Mouse (Mus musculus): Measurements from ENCODE around the gene Ror1.

DNA sequence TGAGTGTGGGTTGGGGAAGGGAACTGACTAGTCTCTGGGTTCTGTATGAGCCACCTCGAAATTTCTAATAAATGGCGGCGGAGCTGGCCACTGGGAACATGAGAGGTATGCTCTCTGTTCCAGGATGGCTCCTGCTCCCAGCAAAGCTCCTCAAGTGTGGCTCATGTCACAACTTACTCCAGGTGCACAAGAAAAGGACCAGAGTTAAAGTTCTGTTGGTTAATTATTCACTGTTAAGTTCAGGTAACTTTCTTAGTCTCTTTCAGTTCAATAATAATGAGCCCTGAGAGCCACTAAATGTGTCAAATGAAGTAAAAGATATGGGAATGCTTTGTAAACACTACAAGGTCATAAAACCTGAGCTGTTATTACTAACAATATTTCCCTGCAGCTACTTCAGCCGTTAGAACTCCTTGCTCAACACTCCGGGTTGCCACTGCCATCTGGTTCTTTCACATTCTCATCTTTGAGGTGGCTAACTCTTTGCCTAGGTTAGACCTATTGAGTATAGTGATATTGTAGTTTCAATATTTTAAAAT, 100.7 kb downstream of the Ror1 start:
- TF ChIP-seq POLR2A (IDR thresholded peaks at IDR 0.05; ENCODE audit: insufficient read depth, low read length) (no peak), CTCF (IDR thresholded peaks at IDR 0.05; ENCODE audit: low read depth, low read length) (no peak), EP300 (IDR thresholded peaks at IDR 0.05; ENCODE audit: insufficient read depth, low read depth, low read length) (no peak)
